Mouse (Mus musculus): ENCODE measurements around the gene Syt1.

Gene Syt1

DNA sequence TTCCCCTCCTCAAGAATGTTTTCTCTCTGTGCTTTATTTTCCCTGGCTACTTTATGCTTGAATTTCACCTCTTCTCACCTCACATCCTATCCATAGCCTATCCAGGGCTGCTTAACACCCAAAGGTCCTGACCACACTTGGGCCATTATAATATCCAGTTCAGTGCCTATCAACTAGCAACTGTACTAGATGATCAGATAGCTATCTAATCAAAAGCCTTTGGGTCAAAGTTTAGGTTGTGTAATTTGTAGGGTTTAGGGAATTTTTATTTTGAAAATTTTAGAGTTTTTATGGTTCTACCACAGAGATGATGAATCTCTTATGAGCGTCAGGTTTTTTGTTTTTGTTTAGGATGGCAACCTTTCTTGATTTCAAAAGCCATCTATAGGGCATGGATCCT lies 125.0 kb downstream of the Syt1 start:
- no peak for DNase-seq (ENCODE audit: low read depth, low spot score)

DNA sequence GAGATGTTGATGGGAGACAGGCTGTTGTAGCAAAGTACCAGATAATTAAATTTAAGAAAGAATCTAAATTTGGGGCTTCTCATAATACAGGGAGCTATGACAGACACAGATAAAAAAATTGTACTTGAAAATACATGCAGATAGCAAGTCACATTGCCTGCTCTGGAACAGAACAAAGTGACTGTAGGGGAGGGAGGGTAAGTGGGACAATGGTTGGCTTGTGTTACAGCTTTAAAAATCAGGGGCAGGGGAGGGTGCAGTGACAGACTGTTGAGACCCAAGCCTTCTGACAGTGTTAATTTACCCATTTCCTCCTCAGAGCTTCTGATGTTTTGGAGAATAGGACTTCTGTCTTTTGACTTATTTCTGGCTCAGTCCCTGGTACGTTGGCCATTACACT lies 126.3 kb downstream of the Syt1 start:
- no peak for DNase-seq (ENCODE audit: low read depth, low spot score)

DNA sequence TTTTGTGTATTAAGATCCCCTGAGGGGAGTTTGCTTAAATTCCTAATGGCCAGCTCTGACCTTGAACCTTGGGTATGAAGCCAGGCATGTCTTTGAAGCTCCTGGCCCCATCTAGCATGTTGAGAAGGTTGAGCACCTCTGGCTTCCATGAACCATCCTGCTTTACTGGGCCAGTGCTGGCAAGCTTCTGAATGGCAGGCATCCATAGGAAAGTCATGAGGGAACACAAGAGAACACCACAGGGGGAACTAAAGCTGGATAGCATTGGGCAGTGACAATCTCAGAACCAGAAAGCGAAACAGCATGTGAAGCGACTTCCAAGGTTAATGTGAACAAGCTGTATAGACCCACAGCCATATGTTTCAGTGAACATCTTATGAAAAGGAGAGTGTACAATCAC lies 130.4 kb downstream of the Syt1 start:
- no peak for DNase-seq (ENCODE audit: low read depth, low spot score)

DNA sequence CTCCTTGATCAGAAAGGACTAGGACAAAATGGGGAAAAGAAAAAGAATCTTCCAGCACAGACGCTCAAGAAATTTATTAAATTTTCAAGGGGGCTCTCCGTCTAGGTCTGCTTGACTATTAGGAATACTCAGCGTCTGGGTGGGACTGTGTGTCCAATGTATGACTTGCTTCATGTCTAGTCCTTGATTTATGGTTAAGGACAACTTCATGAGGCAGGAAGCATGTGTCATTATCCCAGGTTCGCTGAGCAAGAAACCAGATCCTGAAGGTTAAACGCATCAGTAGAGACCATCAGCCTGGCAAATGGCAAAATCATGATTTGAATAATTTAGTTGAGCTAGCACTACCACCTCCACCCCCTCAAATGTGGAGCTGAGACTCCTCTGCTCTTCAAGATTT lies 135.1 kb downstream of the Syt1 start:
- no peak for DNase-seq (ENCODE audit: low read depth, low spot score)

DNA sequence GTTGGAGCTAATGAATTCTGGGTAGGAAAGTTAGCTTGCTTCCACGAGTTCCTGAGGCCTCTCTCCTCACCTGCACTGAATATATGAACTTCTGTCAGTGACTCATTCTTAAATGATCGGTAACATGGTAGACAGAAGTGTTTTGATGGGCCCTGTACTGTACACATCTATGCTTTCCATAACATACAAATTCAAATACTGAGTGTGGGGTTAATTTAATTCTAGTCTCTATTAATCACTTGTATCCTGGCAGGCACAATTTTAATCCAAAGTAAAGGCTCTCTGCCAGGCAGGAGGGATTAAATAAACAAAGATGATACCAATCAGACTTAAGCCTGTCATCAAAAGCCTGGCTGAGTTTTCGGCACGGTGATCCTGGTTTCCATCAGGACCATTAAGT lies 136.1 kb downstream of the Syt1 start:
- DNase-seq (ENCODE audit: low read depth, low spot score): no peak

DNA sequence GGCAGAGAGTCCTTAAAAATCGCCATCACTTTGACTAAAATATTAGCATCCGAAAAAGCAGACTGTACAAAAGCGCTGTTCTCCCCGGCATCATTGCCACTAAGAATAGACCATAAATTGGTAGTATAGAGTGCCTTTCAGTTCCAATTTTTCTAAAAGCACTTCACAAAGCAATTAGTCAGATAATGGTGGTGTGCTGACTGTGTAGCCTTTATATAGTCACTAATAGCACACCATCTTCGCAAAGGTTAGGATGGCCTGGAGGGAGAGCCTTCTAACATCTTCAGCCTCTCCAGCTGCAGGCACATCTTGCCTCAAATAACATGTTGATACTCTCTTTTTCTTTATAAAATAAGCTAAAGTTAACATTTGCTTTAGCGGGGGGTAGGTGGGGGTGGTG lies 138.4 kb downstream of the Syt1 start:
- no peak for DNase-seq (ENCODE audit: low read depth, low spot score)

DNA sequence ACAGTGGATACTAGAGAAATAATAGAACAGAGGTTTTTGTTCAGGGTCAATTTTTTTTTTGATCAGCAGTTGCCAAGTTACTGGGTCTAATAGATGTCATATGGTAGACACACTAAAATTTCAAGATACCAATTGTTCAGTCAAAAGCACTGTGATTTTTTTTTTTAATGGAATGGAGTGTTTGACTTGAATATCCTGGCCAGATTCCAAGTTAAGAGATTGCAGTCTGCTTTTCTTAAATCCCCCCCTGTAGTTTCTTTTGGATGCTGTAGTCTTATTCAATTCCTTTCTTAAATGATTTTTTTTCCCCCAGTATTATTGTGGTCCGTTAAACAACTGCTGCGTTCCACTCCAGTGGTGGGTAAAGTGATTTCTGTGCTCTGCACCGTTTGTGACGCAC lies 140.2 kb downstream of the Syt1 start:
- no peak for DNase-seq (ENCODE audit: low read depth, low spot score)

DNA sequence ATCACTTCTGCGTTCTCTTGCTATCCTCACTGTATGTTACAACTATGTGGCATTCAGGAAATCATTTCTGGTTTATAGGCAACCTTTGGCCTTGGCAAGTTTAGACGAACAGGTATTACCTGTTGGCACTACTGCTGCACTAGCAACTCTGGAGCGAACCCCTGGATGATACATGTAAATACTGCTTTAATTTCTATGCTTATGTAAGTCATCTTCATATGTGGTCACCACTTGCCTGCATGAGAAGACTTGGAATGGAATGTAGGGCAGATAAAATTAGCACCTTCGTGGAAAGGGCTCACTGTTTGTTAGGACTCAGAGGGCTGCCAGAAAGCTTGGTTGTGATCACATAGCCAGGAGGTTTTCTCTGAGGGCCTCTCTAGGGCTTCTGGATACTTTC lies 142.6 kb downstream of the Syt1 start:
- DNase-seq (ENCODE audit: low read depth, low spot score): peak; percentile 8

DNA sequence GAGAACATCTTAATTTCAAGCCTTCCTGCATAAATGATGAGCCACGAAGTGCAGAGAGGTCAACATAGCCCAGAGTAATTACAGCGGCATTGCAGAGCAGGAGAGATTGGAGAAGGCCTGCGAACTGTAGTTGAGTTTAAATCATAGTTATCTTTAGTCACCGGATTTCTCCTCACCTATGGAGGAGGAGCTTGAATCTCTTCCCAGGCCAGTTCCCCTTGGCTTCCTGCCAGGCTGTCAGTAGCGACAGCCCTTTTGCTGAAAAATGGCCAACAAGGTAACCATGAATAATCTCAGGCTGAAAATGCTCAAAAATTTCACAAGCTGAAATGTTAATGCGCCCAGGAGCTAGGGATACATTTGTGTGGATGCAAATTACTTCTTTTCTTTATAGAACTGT lies 143.6 kb downstream of the Syt1 start:
- DNase-seq (ENCODE audit: low read depth, low spot score): no peak

DNA sequence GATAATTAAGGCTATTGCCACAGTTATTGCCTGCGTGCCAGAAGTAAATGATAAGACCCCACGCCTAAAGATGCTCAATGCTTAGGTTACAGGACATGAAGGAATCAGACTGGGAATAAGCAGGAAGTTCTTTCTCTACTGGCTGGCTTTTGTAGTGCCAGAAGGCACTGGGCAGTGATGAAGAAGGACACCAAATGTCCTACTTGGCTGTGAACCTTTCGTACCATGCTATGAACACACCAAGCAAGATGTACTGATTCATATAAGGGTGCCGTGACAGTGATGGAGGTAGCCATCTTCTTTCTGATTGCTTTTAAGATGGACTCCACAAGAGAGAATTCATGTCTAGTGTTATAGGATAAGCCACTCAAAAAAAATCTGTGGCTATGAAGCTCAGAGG lies 145.2 kb downstream of the Syt1 start:
- no peak for DNase-seq (ENCODE audit: low read depth, low spot score)

DNA sequence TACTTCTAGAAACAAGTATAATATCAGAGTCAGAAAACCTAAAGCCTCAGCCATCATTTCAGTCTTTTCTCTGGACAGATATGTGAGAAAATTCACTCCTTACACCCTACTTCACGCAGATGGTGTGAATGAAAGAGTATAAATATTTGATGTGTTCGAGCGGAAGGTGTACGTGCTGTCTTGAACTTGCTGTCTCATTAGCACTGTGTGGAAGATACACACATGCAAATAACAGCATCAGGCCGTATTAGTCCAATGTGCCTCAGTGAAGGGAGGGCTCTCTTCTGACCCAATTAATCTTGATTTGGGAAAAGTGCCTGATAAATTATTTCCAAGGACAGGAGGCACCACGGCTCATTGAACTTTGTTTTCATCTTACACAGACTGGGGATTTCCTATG lies 154.8 kb downstream of the Syt1 start:
- DNase-seq (ENCODE audit: low read depth, low spot score): no peak

DNA sequence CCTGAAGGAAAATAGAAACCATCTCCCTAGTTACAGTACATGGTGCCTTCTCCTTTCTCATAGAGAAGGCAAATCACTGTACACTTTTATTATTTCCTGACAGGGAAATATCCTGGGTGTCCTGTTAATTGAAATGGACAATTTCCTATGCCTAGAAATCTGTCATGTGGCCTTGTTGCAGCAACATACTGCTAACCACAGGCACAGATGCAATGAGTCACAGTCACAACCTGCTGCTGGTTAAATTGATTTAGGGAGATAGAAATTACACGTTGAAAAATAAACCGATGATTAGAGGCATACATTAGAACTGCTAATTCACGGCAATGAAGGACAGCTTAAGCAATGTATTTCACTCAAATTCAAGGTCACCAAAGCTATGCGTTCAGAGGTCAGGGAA lies 158.0 kb downstream of the Syt1 start:
- no peak for DNase-seq (ENCODE audit: low read depth, low spot score)

DNA sequence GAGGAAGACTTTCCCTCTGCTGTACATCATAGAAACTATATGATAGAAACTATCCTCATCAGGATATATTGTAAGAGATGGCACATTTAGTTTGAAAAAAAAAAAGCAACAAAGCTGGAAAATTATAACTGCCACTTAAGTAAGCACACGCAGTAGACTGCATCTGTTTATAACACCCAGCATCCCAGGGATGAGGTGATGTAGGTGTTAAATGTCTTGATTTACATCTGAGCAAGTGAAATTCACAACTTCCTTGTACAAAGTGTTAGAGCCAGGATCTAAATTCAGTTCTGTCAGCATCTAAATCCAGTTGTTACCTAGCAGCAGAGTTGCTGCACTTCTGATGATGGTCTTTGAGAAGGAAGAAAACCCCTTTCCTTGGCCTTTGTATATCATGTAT lies 173.3 kb downstream of the Syt1 start:
- DNase-seq (ENCODE audit: low read depth, low spot score): no peak

DNA sequence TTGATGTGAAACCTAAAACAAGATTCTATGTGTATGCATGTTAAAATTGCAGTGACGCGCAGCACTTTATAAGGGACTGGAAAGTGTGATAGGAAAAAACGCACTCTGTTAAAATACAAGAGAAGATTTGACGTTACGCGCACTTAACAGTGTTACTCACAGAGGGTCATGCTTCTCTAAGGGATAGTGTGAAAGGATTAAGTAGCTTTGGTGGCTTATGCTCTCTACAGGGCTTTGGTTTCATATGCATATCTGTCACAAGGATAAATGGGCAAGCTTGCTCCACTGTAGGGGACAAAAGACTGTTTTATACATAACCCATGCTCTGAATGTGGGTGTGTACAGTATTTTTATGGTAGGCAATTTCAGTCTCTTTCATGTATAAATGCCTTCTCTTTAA lies 178.5 kb downstream of the Syt1 start:
- DNase-seq (ENCODE audit: low read depth, low spot score): peak; percentile 3

DNA sequence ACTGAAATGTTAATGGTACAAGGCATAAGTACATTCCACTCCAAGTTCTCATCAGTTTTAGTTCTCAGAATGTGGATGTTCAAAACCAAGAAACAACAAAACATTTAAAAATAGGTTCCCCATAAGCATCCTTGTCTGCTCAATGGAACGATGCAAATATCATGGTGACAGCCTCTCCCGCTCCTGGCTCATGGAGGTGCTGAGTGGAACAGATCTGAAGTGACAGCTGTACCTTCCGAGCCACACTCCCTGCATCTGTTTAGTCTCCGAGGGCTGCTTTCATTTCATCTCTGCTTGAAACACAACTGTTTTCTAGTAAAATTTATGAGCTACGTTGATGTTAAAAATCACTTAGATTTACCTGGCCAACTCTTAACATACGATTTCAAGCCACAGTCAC lies 179.0 kb downstream of the Syt1 start:
- DNase-seq (ENCODE audit: low read depth, low spot score): peak; percentile 3

DNA sequence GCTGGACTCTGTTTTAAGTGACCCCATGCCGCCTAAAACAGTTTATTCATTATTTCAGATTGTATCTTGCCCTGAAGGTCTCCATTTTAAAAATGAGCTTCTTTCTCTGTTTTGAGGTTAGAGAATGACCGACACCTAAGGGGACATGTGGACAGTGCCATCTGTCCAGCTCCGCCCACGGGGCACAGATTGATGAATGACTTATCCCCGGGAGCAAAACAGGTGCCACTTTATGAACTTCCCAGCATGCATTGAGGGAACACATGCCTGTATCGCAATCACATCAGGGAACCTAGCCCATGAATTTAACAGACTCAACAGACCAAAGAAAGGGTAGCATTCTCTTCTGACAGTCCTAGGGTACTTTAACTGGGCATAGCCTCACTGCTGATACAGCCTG lies 188.5 kb downstream of the Syt1 start:
- no peak for DNase-seq (ENCODE audit: low read depth, low spot score)

DNA sequence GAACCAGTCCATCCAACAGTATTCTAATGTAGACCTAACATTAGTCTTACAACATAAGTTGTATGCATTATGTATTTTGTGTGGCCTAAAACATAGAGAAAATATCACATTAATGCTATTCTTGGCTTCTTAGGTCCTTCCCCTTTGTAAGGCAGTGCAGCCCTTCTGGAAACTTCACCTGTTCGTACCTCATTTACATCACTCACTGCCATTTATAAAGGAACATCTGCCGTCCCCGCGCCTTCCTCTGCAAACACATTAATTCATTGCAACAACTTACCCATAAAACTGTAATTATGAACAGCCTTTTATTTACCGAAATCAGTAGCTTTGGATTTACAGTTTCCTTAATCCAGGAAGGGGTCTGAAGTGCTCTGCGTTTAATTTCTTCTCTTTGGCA lies 195.4 kb downstream of the Syt1 start:
- DNase-seq (ENCODE audit: low read depth, low spot score): no peak

DNA sequence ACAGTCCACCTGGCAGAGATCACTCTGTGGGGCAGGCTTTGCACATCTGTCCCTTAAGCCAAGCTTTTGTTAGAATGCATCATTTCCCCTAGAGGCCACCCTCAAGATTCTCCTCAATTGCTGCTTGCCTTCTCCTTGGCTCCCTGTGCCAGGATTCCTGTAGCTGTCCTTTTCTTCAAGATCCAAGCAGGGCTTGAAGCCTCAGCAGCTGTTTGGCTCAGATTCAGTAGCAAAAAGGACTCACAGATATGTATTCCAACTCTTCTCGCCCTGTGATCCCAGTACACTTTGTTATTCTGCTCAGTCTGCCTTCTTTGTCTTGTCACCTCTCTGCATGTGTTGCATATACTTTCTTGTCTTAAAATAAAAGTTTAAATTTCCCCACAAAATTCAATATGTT lies 206.4 kb downstream of the Syt1 start:
- DNase-seq (ENCODE audit: low read depth, low spot score): no peak

DNA sequence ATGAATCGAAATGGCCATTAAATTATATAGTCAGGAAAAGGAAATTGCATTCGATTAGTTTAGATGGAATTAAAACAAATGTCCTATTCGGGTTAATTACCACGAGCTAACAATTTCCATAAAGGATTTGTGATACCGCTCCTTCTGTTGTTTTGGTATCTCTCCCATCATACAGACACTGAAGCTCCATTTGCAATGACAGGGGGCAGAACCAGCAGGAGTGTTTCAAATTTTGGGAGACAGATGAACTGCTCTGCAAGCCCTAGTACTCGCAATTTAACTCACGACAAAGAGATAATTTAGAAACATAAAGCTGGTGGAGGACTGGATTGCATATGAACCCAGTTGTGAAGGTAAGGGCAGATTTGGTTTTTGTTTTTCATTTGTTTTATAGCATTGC lies 210.0 kb downstream of the Syt1 start:
- no peak for DNase-seq (ENCODE audit: low read depth, low spot score)

DNA sequence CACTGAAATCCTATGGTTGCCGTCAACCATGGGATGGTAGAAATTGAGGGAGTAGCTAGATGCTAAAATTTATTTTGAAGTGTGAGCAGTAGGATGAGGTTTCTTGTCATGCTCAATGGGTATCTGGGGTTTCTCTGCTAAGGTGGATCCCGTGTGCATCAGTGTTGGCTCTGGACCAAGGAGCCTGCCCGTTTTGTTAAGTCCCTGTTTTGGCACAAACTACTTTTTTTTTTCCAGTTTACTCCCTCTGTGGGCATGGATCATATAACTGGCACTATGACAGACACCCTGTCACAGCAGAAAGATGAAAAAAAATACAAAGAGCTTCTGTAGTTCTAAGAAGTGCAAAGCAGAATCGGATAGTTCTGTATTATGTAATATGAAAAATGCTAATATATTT lies 212.0 kb downstream of the Syt1 start:
- DNase-seq (ENCODE audit: low read depth, low spot score): no peak

DNA sequence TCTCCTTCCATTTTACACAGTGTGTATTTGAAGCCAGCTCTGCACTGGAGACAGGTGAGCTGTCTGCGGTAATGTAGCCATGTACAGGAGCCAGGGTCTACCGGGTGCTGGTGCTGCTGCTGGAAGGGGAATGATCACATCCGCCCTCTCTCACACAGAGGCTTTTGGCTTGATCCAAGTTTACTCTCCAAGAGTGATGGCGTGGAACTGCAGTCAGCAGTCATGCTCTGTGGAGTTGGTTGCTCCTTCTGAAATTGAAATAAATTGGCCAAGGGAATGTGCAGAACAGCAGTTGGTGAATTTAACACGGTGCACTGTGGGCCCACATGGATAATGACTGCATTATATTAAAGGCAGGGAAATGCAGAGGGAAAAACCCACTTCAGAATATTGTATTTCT lies 228.0 kb downstream of the Syt1 start:
- no peak for DNase-seq (ENCODE audit: low read depth, low spot score)

DNA sequence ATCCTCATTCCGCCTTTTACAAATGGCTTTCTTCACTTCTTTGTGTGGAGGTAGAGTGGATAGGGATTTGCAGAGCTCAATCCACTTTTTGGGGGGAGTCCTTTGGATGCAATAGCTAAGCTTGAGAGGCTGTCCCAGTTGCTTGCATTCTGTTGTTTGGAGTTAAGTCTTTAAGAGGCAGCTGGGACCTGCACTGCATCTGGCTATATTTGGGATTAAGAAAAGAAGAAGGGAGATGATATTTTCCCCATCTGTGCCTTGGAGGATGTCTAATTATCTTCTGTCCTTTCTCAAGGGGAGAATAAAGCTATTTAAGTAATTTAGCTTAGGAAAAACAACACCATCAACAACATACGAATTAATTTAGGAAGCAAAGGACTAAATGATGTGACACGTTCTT lies 230.2 kb downstream of the Syt1 start:
- DNase-seq (ENCODE audit: low read depth, low spot score): no peak

DNA sequence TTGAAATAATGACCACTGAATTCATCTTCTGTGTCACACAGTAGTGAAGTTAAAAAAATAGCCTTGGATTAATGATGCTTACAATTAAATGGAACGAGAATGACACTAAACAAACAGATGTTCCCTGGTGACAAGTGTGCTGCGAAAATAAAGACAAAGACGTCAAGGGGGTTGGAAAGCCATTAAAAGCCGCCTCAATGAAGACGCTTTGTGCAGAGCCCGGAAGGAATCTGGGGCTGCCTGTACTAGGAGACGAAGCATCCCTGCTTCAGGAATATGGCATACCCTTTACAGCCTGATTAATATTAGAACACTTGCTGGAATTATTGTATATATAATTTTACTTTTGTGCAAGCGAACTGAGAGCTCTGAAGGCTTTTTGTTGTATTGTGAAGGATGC lies 234.0 kb downstream of the Syt1 start:
- no peak for DNase-seq (ENCODE audit: low read depth, low spot score)

DNA sequence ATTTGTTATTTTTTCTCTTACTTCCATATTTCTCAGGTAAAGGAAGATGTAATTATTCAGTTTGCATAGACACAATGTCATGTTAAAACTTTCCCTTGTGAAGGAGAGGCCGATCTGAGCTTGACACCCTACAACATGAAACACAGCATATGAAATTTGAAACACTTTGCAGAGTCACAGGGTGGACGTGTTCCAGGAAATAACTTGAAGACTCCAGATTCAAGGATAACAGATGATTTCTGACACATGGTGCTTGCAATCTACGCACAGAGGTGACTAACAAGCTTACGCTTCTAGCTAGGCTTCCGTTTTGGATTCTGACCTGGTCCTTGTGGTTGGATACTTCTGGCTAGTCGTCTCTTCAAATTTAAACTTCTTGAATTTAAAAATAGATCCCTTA lies 239.7 kb downstream of the Syt1 start:
- no peak for DNase-seq (ENCODE audit: low read depth, low spot score)

DNA sequence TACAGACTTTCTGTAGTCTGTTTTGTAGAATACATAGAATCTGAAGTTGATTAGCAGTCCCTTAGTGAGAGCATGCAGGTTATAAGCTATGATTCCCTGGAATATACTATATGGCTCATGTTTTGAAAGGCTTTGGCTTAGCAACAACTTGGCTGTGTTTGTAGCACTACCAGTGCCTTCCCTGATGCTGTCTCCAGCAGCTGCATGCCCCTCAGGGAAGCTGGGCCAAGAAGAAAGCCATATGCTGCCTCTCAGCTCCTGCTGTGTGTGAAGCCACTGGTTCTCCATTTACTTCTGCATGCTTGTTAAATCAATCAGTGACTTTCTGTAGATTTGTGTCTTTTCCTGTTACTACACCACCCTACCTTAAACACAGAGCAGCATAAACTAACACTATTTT lies 245.2 kb downstream of the Syt1 start:
- no peak for DNase-seq (ENCODE audit: low read depth, low spot score)
